Mouse (Mus musculus) telencephalon, adult 2 months (tissue): Measurements from ENCODE around the gene Fstl3.
A peak's percentile ranks its signal among the peaks of the same experiment; 100 is the strongest.

Experiments
- DNase-seq: peaks from one replicate; pipeline ENCODE4 v3.0.0-alpha.2; 2011; ENCODE audit warnings: low read depth, low spot score

Gene Fstl3

GRCm38 (mm10) chr10:79783920-79784800 is 7.1 kb downstream of the Fstl3 start:
- DNase-seq: no peak

- DNase-seq: no peak
Observed at GRCm38 (mm10) chr10:79788386-79789158, 11.5 kb downstream of the Fstl3 start.

GRCm38 (mm10) chr10:79789581-79789980 is 12.5 kb downstream of the Fstl3 start:
- DNase-seq: no peak

- DNase-seq: no peak
Observed at GRCm38 (mm10) chr10:79790861-79791260, 13.8 kb downstream of the Fstl3 start, which contains the start of gene Prss57. TSS of gene Prss57 (minus strand) at chr10:79790961.

GRCm38 (mm10) chr10:79792339-79793040 is 15.4 kb downstream of the Fstl3 start:
- DNase-seq: no peak

GRCm38 (mm10) chr10:79793051-79793737 is 16.1 kb downstream of the Fstl3 start, which contains the start of gene Palm:
TSS of gene Palm (plus strand) at chr10:79793572.
- no peak for DNase-seq

GRCm38 (mm10) chr10:79793738-79794490 is 16.8 kb downstream of the Fstl3 start:
- DNase-seq: peak; percentile 64

- DNase-seq: no peak
Observed at GRCm38 (mm10) chr10:79794491-79794931, 17.4 kb downstream of the Fstl3 start.

- DNase-seq: no peak
Observed at GRCm38 (mm10) chr10:79795905-79796304, 18.8 kb downstream of the Fstl3 start.

- DNase-seq: no peak
Observed at GRCm38 (mm10) chr10:79797326-79797725, 20.3 kb downstream of the Fstl3 start.

GRCm38 (mm10) chr10:79798289-79798928 is 21.3 kb downstream of the Fstl3 start:
- no peak for DNase-seq

- no peak for DNase-seq
Observed at GRCm38 (mm10) chr10:79800508-79800907, 23.4 kb downstream of the Fstl3 start.

- no peak for DNase-seq
Observed at GRCm38 (mm10) chr10:79801837-79802236, 24.8 kb downstream of the Fstl3 start.

GRCm38 (mm10) chr10:79802331-79802971 is 25.4 kb downstream of the Fstl3 start:
- peak; percentile 64 for DNase-seq

- peak; percentile 93 for DNase-seq
Observed at GRCm38 (mm10) chr10:79803716-79804323, 26.7 kb downstream of the Fstl3 start.

- DNase-seq: no peak
Observed at GRCm38 (mm10) chr10:79805636-79806035, 28.6 kb downstream of the Fstl3 start.

- no peak for DNase-seq
Observed at GRCm38 (mm10) chr10:79806331-79806730, 29.3 kb downstream of the Fstl3 start.

- no peak for DNase-seq
Observed at GRCm38 (mm10) chr10:79806972-79807371, 29.9 kb downstream of the Fstl3 start.

GRCm38 (mm10) chr10:79807826-79808225 is 30.8 kb downstream of the Fstl3 start:
- DNase-seq: no peak
